Mouse (Mus musculus): ENCODE measurements around the gene Zfp62. TPM values are rescaled to one million over a fixed set of nuclear protein-coding genes. Genes with fewer than 3 reads are reported as not detected.

Gene Zfp62
- polyA plus RNA-seq, 1 experiment from 2014 or later: 36.0 TPM

DNA sequence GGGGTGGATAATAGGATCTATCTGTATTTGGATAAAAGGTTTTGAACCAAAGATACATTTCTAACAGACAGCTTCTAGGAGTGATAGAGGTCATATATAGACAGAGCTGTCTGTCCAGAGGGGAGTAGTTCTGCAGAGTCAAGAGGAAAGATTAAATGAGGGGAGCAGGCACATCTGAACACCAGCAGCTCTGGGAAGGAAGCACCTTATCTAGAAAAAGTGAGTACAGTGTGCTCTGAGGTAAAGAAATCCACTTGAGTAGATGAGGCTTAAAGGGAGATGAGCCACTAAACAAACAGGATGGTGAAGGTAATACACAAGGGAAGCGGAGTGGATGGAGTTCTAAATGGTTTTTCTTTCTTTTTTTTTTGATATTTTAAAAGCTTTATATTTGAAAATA is 4.4 kb downstream of the Zfp62 start:
- Histone ChIP-seq H3K27me3 (no peaks in the 10 kb centered on the region), H3K27ac (replicated peaks) (no peak overlapping the region), H3K9me3 (replicated peaks) (no peaks in the 10 kb centered on the region), H3K4me2 (replicated peaks) (no peak overlapping the region), H3K36me3 (peaks cover 7% of the 10 kb centered on the region; the same call in 1 of the 2 replicates), H3K9ac (no peak overlapping the region), H3K4me3 (replicated peaks) (no peak overlapping the region), H3K4me1 (peaks cover 5% of the 10 kb centered on the region; the same call in 1 of the 2 replicates)
- ATAC-seq (ENCODE audit: insufficient number of reproducible peaks, low FRiP score, low TSS enrichment, low read depth): no peak
- WGBS: 97% methylated on average over 1 of the region's 1 CpGs

DNA sequence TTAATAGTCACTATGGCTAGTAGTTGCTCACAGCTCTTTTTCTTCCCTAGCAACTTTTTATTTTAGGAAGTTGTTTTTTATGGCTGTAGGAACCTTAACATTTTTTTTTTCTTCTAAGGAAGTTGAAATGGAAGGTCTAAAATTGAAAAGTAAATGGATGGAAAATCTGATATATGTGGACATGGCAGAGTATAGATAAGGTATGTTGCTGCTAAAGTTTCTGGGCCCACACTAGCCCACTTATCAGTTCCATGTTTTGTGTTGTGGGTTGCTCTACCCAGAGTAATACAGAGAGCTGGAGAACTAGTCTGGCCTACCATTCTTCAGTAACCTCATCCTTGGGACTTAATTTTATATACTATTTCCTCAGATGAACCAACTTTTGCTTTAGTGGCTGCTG is 9.5 kb downstream of the Zfp62 start:
- Histone ChIP-seq H3K27me3 (no peaks in the 10 kb centered on the region), H3K4me1 (no peaks in the 10 kb centered on the region), H3K27ac (replicated peaks) (no peak overlapping the region), H3K4me3 (replicated peaks) (no peak overlapping the region), H3K9ac (no peak overlapping the region), H3K9me3 (replicated peaks) (no peaks in the 10 kb centered on the region), H3K4me2 (replicated peaks) (no peak overlapping the region), H3K36me3 (peaks cover 36% of the 10 kb centered on the region)
- ATAC-seq (ENCODE audit: insufficient number of reproducible peaks, low FRiP score, low TSS enrichment, low read depth): no peak

DNA sequence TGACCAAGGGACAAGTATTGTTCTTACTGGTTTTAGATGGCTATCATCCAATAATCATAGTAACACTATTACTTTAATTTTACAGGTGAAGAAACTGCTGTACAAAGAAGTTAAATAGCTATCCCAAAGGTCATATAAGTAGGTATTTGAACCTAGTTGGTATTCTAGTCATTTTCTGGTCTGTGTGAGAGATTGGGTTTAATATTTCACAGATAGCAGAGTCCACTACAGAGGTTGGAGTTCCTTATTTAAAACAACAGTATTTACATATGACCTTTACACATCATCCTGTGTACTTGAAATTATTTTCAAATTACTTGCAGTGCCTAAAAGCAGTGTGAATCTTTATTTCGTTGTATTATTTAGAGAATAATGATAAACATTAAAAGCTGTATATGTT is 10.4 kb downstream of the Zfp62 start:
- WGBS: 94% methylated on average over 1 of the region's 1 CpGs
- no peaks in the 10 kb centered on the region for H3K27me3 ChIP-seq
- H3K4me1 ChIP-seq: no peaks in the 10 kb centered on the region
- no peak overlapping the region for H3K27ac ChIP-seq (replicated peaks)
- no peak for ATAC-seq (ENCODE audit: insufficient number of reproducible peaks, low FRiP score, low TSS enrichment, low read depth)
- no peak overlapping the region for H3K4me2 ChIP-seq (replicated peaks)
- no peaks in the 10 kb centered on the region for H3K9me3 ChIP-seq (replicated peaks)
- H3K4me3 ChIP-seq (replicated peaks): no peak overlapping the region
- no peak overlapping the region for H3K9ac ChIP-seq
- H3K36me3 ChIP-seq: peaks cover 36% of the 10 kb centered on the region

DNA sequence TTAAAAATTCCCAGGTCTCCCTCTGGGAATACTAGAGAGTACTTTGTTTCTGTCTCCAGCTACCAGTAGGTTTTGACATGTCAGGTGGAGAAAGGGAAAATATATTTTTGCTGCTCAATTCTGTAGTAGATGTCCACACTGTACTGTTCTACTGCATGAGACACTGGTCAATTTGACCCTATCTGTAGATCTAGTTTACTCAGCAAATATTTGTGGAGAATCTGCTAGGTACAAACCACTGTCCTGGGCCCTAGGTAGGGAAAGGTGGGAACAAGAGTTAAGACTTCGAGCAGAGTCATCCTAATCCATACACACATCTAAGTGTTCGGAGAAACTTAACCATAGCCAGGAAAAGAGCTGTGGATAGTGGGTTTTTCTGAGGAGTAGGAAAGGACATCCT is 16.2 kb downstream of the Zfp62 start:
- H3K9ac ChIP-seq: no peak overlapping the region
- no peak for ATAC-seq (ENCODE audit: insufficient number of reproducible peaks, low FRiP score, low TSS enrichment, low read depth)
- no peak overlapping the region for H3K27ac ChIP-seq (replicated peaks)
- H3K4me3 ChIP-seq (replicated peaks): no peak overlapping the region
- no peaks in the 10 kb centered on the region for H3K27me3 ChIP-seq
- WGBS: 95% methylated on average over 2 of the region's 2 CpGs
- H3K9me3 ChIP-seq (replicated peaks): no peaks in the 10 kb centered on the region
- H3K4me1 ChIP-seq: no peaks in the 10 kb centered on the region
- H3K4me2 ChIP-seq (replicated peaks): no peak overlapping the region
- peaks cover 30% of the 10 kb centered on the region for H3K36me3 ChIP-seq

DNA sequence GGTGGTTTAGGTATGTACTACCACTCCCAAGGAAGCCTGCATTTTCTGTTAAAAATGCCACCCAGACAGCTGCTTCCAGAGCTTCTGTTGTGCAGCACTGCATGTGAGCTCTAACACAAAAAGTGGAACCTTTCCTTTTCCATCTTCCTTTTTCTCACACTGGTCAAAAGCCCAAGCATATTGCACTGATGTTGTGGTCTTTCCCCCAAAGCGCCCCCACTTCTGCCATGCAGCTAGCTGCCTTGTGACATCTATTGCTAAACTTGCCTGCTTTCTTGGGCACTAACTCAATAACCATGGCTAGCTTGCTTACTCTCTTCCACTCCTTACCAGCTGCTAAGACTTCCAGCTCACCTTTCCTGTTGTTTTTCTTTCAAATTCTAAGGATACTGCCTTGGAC is 21.4 kb downstream of the Zfp62 start:
- ATAC-seq (ENCODE audit: insufficient number of reproducible peaks, low FRiP score, low TSS enrichment, low read depth): no peak
- H3K9ac ChIP-seq: no peak overlapping the region
- no peak overlapping the region for H3K4me3 ChIP-seq (replicated peaks)
- no peaks in the 10 kb centered on the region for H3K9me3 ChIP-seq (replicated peaks)
- WGBS: 61% methylated on average over 1 of the region's 1 CpGs
- H3K4me1 ChIP-seq: no peaks in the 10 kb centered on the region
- no peaks in the 10 kb centered on the region for H3K27me3 ChIP-seq
- H3K27ac ChIP-seq (replicated peaks): no peak overlapping the region
- H3K4me2 ChIP-seq (replicated peaks): no peak overlapping the region
- H3K36me3 ChIP-seq: no peaks in the 10 kb centered on the region

DNA sequence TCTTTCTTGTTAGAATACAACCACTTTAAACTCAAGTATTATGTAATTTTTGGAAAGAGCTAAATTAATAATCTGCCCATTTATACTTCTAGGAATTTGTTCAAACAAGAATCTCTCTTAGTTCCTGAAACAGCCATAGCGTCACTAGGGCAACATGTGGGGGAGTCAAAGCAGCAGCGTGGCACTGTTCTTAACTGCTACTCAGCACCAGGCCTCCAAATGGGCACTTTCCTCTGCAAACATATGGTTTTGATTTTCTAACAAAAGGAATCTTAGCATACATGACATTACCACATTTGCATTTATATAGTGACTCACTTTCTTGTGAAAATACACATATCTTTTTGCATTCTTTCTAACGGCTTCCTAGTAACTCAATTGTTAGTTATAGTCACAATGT is 29.7 kb downstream of the Zfp62 start:
- no peaks in the 10 kb centered on the region for H3K4me1 ChIP-seq
- no peaks in the 10 kb centered on the region for H3K27me3 ChIP-seq
- H3K4me3 ChIP-seq (replicated peaks): no peak overlapping the region
- H3K4me2 ChIP-seq (replicated peaks): no peak overlapping the region
- no peak overlapping the region for H3K9ac ChIP-seq
- WGBS: 40% methylated on average over 3 of the region's 3 CpGs
- H3K9me3 ChIP-seq (replicated peaks): no peaks in the 10 kb centered on the region
- ATAC-seq (ENCODE audit: insufficient number of reproducible peaks, low FRiP score, low TSS enrichment, low read depth): no peak
- no peak overlapping the region for H3K27ac ChIP-seq (replicated peaks)
- no peaks in the 10 kb centered on the region for H3K36me3 ChIP-seq

DNA sequence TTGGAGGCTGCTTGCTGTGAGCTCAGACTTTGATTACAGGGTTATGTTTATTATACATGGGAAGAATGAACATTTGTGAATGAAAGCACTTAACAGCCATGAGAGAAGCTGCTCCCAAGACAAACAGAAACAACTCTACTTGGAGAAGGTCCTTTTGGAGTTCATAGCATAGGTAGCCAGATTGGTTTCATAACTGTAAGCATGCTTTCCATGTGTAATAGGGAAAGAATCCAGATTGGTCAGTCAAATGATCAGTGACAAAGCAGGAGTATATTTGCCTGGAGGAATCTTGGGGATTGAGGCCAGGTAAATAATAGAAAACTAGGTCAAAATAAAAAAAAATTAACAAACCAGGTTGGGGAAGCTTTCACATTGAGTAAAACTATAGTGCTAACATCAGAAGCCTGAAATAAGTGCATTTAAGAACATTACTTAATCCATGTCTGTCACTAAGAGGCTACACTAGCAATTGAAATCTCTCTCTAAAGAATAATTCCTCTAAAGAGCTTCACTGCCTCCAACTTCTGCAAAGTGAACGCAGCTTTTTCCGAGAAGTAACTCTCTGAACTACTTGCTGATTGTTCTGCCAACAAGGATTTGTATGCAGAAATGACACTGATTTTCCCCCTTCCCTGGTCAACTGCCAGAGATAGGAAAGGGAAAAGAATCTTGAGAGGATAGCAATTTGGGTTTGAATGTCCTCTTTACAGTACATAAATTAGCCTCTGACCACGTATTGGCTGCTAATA is 32.5 kb downstream of the Zfp62 start:
- H3K9me3 ChIP-seq (replicated peaks): no peaks in the 10 kb centered on the region
- 52% methylated on average over 3 of the region's 3 CpGs for whole genome bisulfite sequencing
- H3K27me3 ChIP-seq: no peaks in the 10 kb centered on the region
- no peak overlapping the region for H3K27ac ChIP-seq (replicated peaks)
- no peak overlapping the region for H3K4me2 ChIP-seq (replicated peaks)
- H3K36me3 ChIP-seq: no peaks in the 10 kb centered on the region
- ATAC-seq (ENCODE audit: insufficient number of reproducible peaks, low FRiP score, low TSS enrichment, low read depth): no peak
- no peak overlapping the region for H3K4me3 ChIP-seq (replicated peaks)
- H3K4me1 ChIP-seq: no peaks in the 10 kb centered on the region
- H3K9ac ChIP-seq: no peak overlapping the region

DNA sequence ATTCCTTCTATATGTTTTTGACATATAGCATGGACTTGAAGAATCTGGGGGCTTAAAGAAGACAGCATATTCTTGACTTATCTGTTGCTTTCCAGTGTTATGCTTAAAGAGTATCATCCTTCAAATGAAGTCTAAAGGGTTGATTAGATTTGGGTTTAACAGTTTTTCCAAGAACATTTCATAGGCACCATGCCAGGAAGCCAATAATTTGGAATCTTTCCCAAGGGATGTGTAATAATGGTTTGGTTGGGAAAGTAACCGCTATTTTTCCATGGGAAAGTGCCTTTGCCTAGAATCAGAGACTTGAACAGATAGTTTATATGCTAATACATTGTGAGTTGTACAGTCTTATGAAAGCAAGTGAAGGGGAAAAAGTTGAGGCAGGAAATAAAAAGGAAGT is 33.8 kb downstream of the Zfp62 start:
- 49% methylated on average over 1 of the region's 1 CpGs for WGBS
- no peaks in the 10 kb centered on the region for H3K27me3 ChIP-seq
- no peaks in the 10 kb centered on the region for H3K36me3 ChIP-seq
- H3K4me1 ChIP-seq: no peaks in the 10 kb centered on the region
- ATAC-seq (ENCODE audit: insufficient number of reproducible peaks, low FRiP score, low TSS enrichment, low read depth): no peak
- no peak overlapping the region for H3K27ac ChIP-seq (replicated peaks)
- no peak overlapping the region for H3K4me2 ChIP-seq (replicated peaks)
- no peak overlapping the region for H3K9ac ChIP-seq
- no peak overlapping the region for H3K4me3 ChIP-seq (replicated peaks)
- no peaks in the 10 kb centered on the region for H3K9me3 ChIP-seq (replicated peaks)

DNA sequence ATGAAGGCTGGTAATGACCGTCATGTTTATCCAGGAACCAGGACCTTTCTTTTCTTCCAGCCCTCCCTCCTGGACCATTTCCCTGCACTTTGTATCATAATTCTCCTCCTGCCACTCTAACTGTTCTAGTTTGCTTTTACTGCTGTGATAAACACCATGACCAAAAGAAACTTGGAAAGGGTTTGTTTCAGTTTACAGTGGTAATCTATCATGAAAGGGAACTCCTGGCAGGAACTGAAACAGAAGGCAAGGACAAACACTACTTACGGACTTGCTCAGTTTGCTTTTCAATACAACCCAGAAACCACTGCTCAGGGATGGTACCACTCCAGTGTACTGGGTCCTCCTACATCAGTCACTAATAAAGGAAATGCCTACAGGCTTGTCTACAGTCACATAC is 34.4 kb downstream of the Zfp62 start:
- Histone ChIP-seq H3K27ac (replicated peaks) (no peak overlapping the region), H3K9me3 (replicated peaks) (no peaks in the 10 kb centered on the region), H3K4me2 (replicated peaks) (no peak overlapping the region), H3K4me3 (replicated peaks) (no peak overlapping the region), H3K9ac (no peak overlapping the region), H3K4me1 (no peaks in the 10 kb centered on the region), H3K36me3 (no peaks in the 10 kb centered on the region), H3K27me3 (no peaks in the 10 kb centered on the region)
- 73% methylated on average over 2 of the region's 2 CpGs for WGBS
- ATAC-seq (ENCODE audit: insufficient number of reproducible peaks, low FRiP score, low TSS enrichment, low read depth): no peak

DNA sequence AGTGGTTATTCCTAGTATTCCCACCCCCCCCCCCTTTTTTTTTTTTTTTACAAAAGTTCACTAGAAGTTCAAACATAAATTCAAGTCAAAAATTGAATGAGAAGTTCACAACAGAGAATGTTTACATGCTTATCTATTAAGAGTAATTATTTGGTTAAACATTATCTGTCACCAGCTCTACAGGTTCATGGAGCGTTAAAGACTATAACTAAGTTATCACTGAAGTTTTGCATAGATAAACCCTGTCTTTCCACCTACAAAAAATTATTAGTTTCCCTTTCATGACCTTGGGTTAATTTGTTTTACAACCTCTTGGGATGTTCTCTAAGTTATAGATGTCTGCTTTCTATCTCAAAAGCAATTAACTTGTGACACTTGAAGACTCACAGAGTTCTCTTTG is 37.2 kb downstream of the Zfp62 start:
- Histone ChIP-seq H3K9ac (no peak overlapping the region), H3K9me3 (replicated peaks) (no peaks in the 10 kb centered on the region), H3K27ac (replicated peaks) (no peak overlapping the region), H3K4me1 (peaks cover 13% of the 10 kb centered on the region), H3K27me3 (no peaks in the 10 kb centered on the region), H3K4me2 (replicated peaks) (no peak overlapping the region), H3K4me3 (replicated peaks) (no peak overlapping the region), H3K36me3 (no peaks in the 10 kb centered on the region)
- 92% methylated on average over 1 of the region's 1 CpGs for WGBS
- ATAC-seq (ENCODE audit: insufficient number of reproducible peaks, low FRiP score, low TSS enrichment, low read depth): no peak

DNA sequence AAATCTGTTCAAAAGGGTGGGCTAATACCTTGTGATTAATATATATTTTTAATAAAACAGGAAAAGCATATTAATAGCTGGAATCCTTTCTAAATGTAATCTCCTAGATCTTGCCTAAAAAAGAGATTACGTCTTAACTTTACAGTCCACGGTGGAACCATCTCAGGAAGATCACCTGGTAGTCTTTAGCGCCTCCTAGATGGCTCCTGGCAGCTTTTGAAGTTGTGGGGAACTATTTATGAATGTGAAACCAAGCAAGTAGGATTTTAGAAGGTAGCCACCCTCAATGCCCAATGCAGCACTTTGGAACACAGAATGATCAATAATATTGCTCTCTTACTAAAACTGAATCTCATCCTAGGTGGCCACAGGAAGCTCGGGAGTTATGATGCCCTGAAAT is 37.8 kb downstream of the Zfp62 start:
- Histone ChIP-seq H3K27ac (replicated peaks) (no peak overlapping the region), H3K4me1 (peaks cover 19% of the 10 kb centered on the region), H3K9ac (no peak overlapping the region), H3K27me3 (no peaks in the 10 kb centered on the region), H3K36me3 (no peaks in the 10 kb centered on the region), H3K4me2 (replicated peaks) (no peak overlapping the region), H3K4me3 (replicated peaks) (no peak overlapping the region), H3K9me3 (replicated peaks) (no peaks in the 10 kb centered on the region)
- WGBS: 81% methylated on average over 4 of the region's 4 CpGs
- no peak for ATAC-seq (ENCODE audit: insufficient number of reproducible peaks, low FRiP score, low TSS enrichment, low read depth)

DNA sequence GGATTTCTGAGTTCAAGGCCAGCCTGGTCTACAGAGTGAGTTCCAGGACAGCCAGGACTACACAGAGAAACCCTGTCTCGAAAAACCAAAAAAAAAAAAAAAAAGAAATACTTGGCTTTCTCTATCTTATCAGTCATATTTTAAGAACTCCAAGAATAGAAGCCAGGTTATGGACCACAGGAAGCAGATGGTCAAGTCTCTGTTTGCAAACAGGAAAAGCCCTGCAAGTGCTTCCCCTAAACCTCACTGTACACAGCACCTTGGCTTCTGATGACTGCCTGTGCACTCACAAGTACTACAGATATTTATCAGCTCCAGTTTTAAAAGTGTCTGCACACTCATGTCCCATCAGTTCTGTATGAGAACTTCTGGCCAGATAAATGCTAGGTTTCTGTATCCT is 38.4 kb downstream of the Zfp62 start:
- Histone ChIP-seq H3K4me3 (replicated peaks) (no peak overlapping the region), H3K4me2 (replicated peaks) (no peak overlapping the region), H3K27me3 (no peaks in the 10 kb centered on the region), H3K9me3 (replicated peaks) (no peaks in the 10 kb centered on the region), H3K4me1 (peaks cover 24% of the 10 kb centered on the region), H3K36me3 (no peaks in the 10 kb centered on the region), H3K27ac (replicated peaks) (no peak overlapping the region), H3K9ac (no peak overlapping the region)
- 67% methylated on average over 1 of the region's 1 CpGs for WGBS
- no peak for ATAC-seq (ENCODE audit: insufficient number of reproducible peaks, low FRiP score, low TSS enrichment, low read depth)
